ENCODE assay signal across 8 mouse cellular contexts in genomic region chr16:30172798-30173202, GRCm38 (mm10).
A peak's percentile ranks its signal among the peaks of the same experiment; 100 is the strongest.
DNase-seq lines count a peak whose midpoint lies in the region; ATAC-seq and TF ChIP-seq lines count a peak whose summit lies in the region.

No protein-coding gene starts in this region.

- TF ChIP-seq CTCF in intestine, postnatal 0 days (IDR thresholded peaks at IDR 0.05; ENCODE audit: low read depth) = no peak

- peaks cover 38% of the 10 kb centered on the region for H3K4me1 ChIP-seq in intestine, embryonic 14.5 days (replicated peaks; ENCODE audit: control insufficient read depth, insufficient read depth, low read length)
- 0 out of 2 replicates have a peak, but pooled peaks cover 10% of the 10 kb centered on the region for H3K4me1 ChIP-seq in intestine, postnatal 0 days (replicated peaks; ENCODE audit: control insufficient read depth, insufficient read depth, low read length)
- H3K4me1 ChIP-seq in midbrain, embryonic 14.5 days (ENCODE audit: control insufficient read depth, insufficient read depth, low read length) = no peaks in the 10 kb centered on the region

- WGBS in intestine, embryonic 14.5 days = 31% methylated on average over 9 of the region's 9 CpGs
- 61% methylated on average over 9 of the region's 9 CpGs for WGBS in intestine, postnatal 0 days
- whole genome bisulfite sequencing in midbrain, embryonic 14.5 days = 28% methylated on average over 9 of the region's 9 CpGs

- no peak overlapping the region for H3K4me3 ChIP-seq in intestine, embryonic 14.5 days (ENCODE audit: low read depth, low read length)
- no peak overlapping the region for H3K4me3 ChIP-seq in intestine, postnatal 0 days (ENCODE audit: low read depth, low read length)
- H3K4me3 ChIP-seq in midbrain, embryonic 14.5 days (replicated peaks; ENCODE audit: low read depth, low read length) = no peak overlapping the region

- no peaks in the 10 kb centered on the region for H3K27me3 ChIP-seq in intestine, embryonic 14.5 days (replicated peaks; ENCODE audit: control insufficient read depth, insufficient read depth, low read length)
- no peaks in the 10 kb centered on the region for H3K27me3 ChIP-seq in intestine, postnatal 0 days (replicated peaks; ENCODE audit: control insufficient read depth, insufficient read depth, low read length)
- H3K27me3 ChIP-seq in midbrain, embryonic 14.5 days (ENCODE audit: control insufficient read depth, insufficient read depth, low read length) = peaks cover 5% of the 10 kb centered on the region; the same call in 1 of the 2 replicates

- no peak for DNase-seq in intestine, embryonic 14.5 days (ENCODE audit: low spot score)
- DNase-seq in gastrocnemius, postnatal 36 days = peak; percentile 79 to 84
- DNase-seq in kidney, postnatal 10 days = peak; percentile 85
- peak; percentile 52 for DNase-seq in midbrain, embryonic 14.5 days
- DNase-seq in thymus, postnatal 0 days (ENCODE audit: low spot score) = peak; percentile 63
- no peak for DNase-seq in Muller cell, postnatal 12 days (ENCODE audit: inconsistent ontology term)

- ATAC-seq in intestine, embryonic 14.5 days (replicated peaks; ENCODE audit: low FRiP score, low TSS enrichment, low read depth) = no peak
- ATAC-seq in intestine, postnatal 0 days = no peak
- peak; percentile 30; the same call in 1 of the 2 replicates for ATAC-seq in common myeloid progenitor, adult 5-6 weeks (replicated peaks; ENCODE audit: low read depth, poor library complexity, severe bottlenecking)
- no peak for ATAC-seq in midbrain, embryonic 14.5 days (ENCODE audit: low FRiP score, low TSS enrichment)

- no peak overlapping the region for H3K9ac ChIP-seq in intestine, embryonic 14.5 days (ENCODE audit: low read length)
- H3K9ac ChIP-seq in intestine, postnatal 0 days (ENCODE audit: low read depth, low read length) = no peak overlapping the region
- H3K9ac ChIP-seq in midbrain, embryonic 14.5 days (replicated peaks; ENCODE audit: low read length) = no peak overlapping the region

- H3K27ac ChIP-seq in intestine, embryonic 14.5 days (ENCODE audit: low read depth) = peak overlapping the region; percentile 82
- H3K27ac ChIP-seq in intestine, postnatal 0 days (ENCODE audit: low read depth, low read length) = no peak overlapping the region
- H3K27ac ChIP-seq in midbrain, embryonic 14.5 days (replicated peaks; ENCODE audit: low read depth, low read length) = no peak overlapping the region

- no peaks in the 10 kb centered on the region for H3K9me3 ChIP-seq in intestine, embryonic 14.5 days (ENCODE audit: control insufficient read depth, low read length)
- no peaks in the 10 kb centered on the region for H3K9me3 ChIP-seq in intestine, postnatal 0 days (ENCODE audit: control insufficient read depth)
- no peaks in the 10 kb centered on the region for H3K9me3 ChIP-seq in midbrain, embryonic 14.5 days (ENCODE audit: control insufficient read depth, low read length)

- intact Hi-C loops in gastrocnemius, postnatal 36 days (cut with DNase I) = loop anchor here (5.0 kb wide), 2 partner anchors 75 to 100 kb away; no protein-coding TSS in a partner anchor

- H3K36me3 ChIP-seq in intestine, embryonic 14.5 days (ENCODE audit: control insufficient read depth, insufficient read depth, low read length) = no peaks in the 10 kb centered on the region
- H3K36me3 ChIP-seq in intestine, postnatal 0 days (ENCODE audit: control insufficient read depth, insufficient read depth) = no peaks in the 10 kb centered on the region
- H3K36me3 ChIP-seq in midbrain, embryonic 14.5 days (ENCODE audit: control insufficient read depth, insufficient read depth, low read length) = no peaks in the 10 kb centered on the region

- no peak overlapping the region for H3K4me2 ChIP-seq in intestine, embryonic 14.5 days (ENCODE audit: low read length)
- H3K4me2 ChIP-seq in intestine, postnatal 0 days (replicated peaks; ENCODE audit: low read depth) = no peak overlapping the region
- no peak overlapping the region for H3K4me2 ChIP-seq in midbrain, embryonic 14.5 days (ENCODE audit: low read length)

Comparison
In these comparisons a context has a peak if more than half of its experiments do, and no peak if none do; other contexts are left out.
1. DNase-seq: peak in gastrocnemius, postnatal 36 days (2 of 2), kidney, postnatal 10 days (single experiment), midbrain, embryonic 14.5 days (single experiment) and thymus, postnatal 0 days (single experiment); none in intestine, embryonic 14.5 days (single experiment) and Muller cell, postnatal 12 days (single experiment).